9 mouse cellular contexts compared by ENCODE assay signal in the genomic region with DNA sequence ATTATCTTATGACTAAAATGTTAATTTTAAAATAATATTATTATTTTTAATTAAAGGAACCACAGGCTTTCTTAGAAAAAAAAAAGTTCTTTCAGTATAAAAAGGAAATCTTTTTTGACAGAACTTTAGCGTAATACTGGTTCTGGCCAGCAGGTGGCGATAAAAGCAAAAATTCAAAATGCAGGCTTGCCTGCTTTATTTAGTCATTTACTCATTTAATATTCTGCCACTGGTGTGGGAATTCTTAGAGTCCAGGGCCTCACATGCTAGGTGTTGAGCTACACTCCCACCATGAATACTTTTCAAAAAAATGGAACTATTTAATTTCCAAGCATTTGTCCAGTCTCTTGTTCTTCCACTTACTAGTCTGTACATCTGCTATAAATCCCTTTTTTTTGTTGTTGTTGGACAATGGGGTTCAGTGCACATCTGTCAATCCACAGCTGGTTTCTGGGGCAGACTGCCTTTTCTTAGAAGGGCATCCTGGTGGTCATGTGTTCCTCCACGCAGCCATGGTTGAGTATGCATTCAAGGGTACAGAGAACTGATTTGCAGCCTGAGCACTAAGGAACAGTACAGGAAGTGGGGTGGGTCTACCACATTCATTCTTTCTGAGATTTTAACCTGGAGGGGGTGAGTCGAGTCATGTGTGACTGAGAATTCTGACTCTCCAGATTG. TPM values are rescaled to one million over a fixed set of nuclear protein-coding genes. Genes with fewer than 3 reads are reported as not detected.
DNase-seq lines count a peak whose midpoint lies in the region; ATAC-seq and TF ChIP-seq lines count a peak whose summit lies in the region.
"Had no signal": no experiment of that assay in that cellular context is flagged by ENCODE, and none has a peak within 500 bp of the region (broad histone marks: within the 10 kb centered on the region; RNA-seq: fewer than 3 reads in every experiment).

No protein-coding gene starts in this region.

- 29% methylated on average over 4 of the region's 4 CpGs for WGBS in kidney, adult 2 months
- 28% methylated on average over 4 of the region's 4 CpGs for WGBS in kidney, embryonic 15.5 days

- H3K9me3 ChIP-seq in kidney, embryonic 15.5 days (replicated peaks), result no peaks in the 10 kb centered on the region
- H3K9me3 ChIP-seq: embryonic facial prominence, embryonic 13.5 days had no signal

- TF ChIP-seq CTCF in kidney, adult 2 months (conservative IDR thresholded peaks at IDR 0.05; ENCODE audit: insufficient read depth, insufficient read length, low read depth, low read length), result no peak
- peak; percentile 58 for TF ChIP-seq CTCF in Patski (IDR thresholded peaks at IDR 0.05)

- H3K27me3 ChIP-seq in kidney, adult 2 months (replicated peaks; ENCODE audit: control insufficient read depth, insufficient read depth, low read length), result no peaks in the 10 kb centered on the region
- peaks cover 39% of the 10 kb centered on the region for H3K27me3 ChIP-seq in kidney, embryonic 15.5 days
- peaks cover 23% of the 10 kb centered on the region for H3K27me3 ChIP-seq in Patski

- no peak for ATAC-seq in kidney, embryonic 15.5 days (replicated peaks; ENCODE audit: low FRiP score)
- ATAC-seq in Patski, result no peak
- no peak for ATAC-seq in megakaryocyte progenitor cell, adult 5-6 weeks (replicated peaks; ENCODE audit: poor library complexity)

- CTCF ChIA-PET in Patski (lab: Charles Lee), result interaction anchor here (0.7 to 1.2 kb wide), 5 partner anchors 13 to 310 kb away, joined by 3 to 4 read pairs (median 4); a partner anchor contains a TSS

- in situ Hi-C loops in Patski (cut with MboI; ENCODE audit: low pct_unique_long_range_greater_than_20kb), result no loop called here

- no peak overlapping the region for H3K4me2 ChIP-seq in kidney, embryonic 15.5 days
- H3K4me2 ChIP-seq: embryonic facial prominence, embryonic 13.5 days had no signal

- no peak for TF ChIP-seq POLR2A in kidney, adult 2 months (IDR thresholded peaks at IDR 0.05; ENCODE audit: low read depth, low read length)

- POLR2A ChIA-PET in Patski (lab: Charles Lee), result interaction anchor here (0.9 kb wide), 1 partner anchor 294 kb away, joined by 3 read pairs; no protein-coding TSS in a partner anchor

- H3K27ac ChIP-seq in kidney, adult 2 months (ENCODE audit: insufficient read depth, low read depth, low read length), result no peak overlapping the region
- H3K27ac ChIP-seq in kidney, embryonic 15.5 days, result no peak overlapping the region
- H3K27ac ChIP-seq: embryonic facial prominence, embryonic 13.5 days had no signal

- intact Hi-C loops in heart, postnatal 14 days (cut with DNase I), result loop anchor here (2.0 to 5.0 kb wide), 2 partner anchors 306 to 343 kb away; no protein-coding TSS in a partner anchor
- intact Hi-C loops in left cerebral cortex, postnatal 25 days (cut with DNase I), result loop anchor here (1.0 to 2.0 kb wide), 2 partner anchors 306 to 344 kb away; no protein-coding TSS in a partner anchor

- peak; percentile 51 for DNase-seq in kidney, adult 2 months
- no peak for DNase-seq in Patski (ENCODE audit: low read depth, low spot score)
- peak; percentile 65 to 78 for DNase-seq in cerebellum, postnatal 36 days
- peak; percentile 59 to 79 for DNase-seq in heart, postnatal 14 days
- DNase-seq in left cerebral cortex, postnatal 25 days (ENCODE audit: low spot score in 2 of 2), result peak; percentile 45 to 66
- peak; percentile 6 for DNase-seq in retina, adult 2 months (ENCODE audit: low read depth, low spot score)

- H3K9ac ChIP-seq in kidney, embryonic 15.5 days, result no peak overlapping the region
- H3K9ac ChIP-seq: embryonic facial prominence, embryonic 13.5 days had no signal

- no peak overlapping the region for H3K4me3 ChIP-seq in kidney, adult 2 months (ENCODE audit: insufficient read depth, low read depth, low read length)
- no peak overlapping the region for H3K4me3 ChIP-seq in kidney, embryonic 15.5 days (replicated peaks)
- H3K4me3 ChIP-seq: embryonic facial prominence, embryonic 13.5 days had no signal

- H3K4me1 ChIP-seq in kidney, adult 2 months (ENCODE audit: control insufficient read depth, insufficient read depth, low read length), result no peaks in the 10 kb centered on the region
- H3K4me1 ChIP-seq in kidney, embryonic 15.5 days, result no peaks in the 10 kb centered on the region
- H3K4me1 ChIP-seq: embryonic facial prominence, embryonic 13.5 days had no signal

- no peaks in the 10 kb centered on the region for H3K36me3 ChIP-seq in kidney, adult 2 months (ENCODE audit: control insufficient read depth, insufficient read depth, low read length)
- H3K36me3 ChIP-seq in kidney, embryonic 15.5 days, result no peaks in the 10 kb centered on the region
- H3K36me3 ChIP-seq: embryonic facial prominence, embryonic 13.5 days had no signal

RNA-seq across cellular contexts. Expression of a gene that starts 30.6 kb away (rescaled TPM):
- 146 and 187 TPM in 2 replicates for polyA plus RNA-seq in kidney, adult 2 months (2012; rRNA removed)
- 239 and 245 TPM in 2 replicates for polyA plus RNA-seq in kidney, embryonic 15.5 days (2015; fragmentation: Nextera tagmentation; extraction: Ambion mirVana)
- polyA plus RNA-seq in Patski (2021), result 191 TPM
- 10 to 100 TPM; 62.0 to 64.2 TPM for total RNA-seq in heart, postnatal 14 days (2021)
- 10 to 100 TPM; 85.7 to 96.5 TPM for total RNA-seq in left cerebral cortex, postnatal 25 days (2021)
- 169 and 184 TPM in 2 replicates for total RNA-seq in megakaryocyte progenitor cell, adult 5-6 weeks (2015)
- 140 and 153 TPM in 2 replicates for total RNA-seq in megakaryocyte progenitor cell, adult 5-6 weeks (2017)
